Mouse (Mus musculus) lung, embryonic 14.5 days (tissue): ENCODE data around the gene Ccdc77. TPM values are rescaled to one million over a fixed set of nuclear protein-coding genes. Genes with fewer than 3 reads are reported as not detected.

ENCODE experiments used
- ATAC-seq: fragments of 200-750 bp; cut with Nextera tagmentation; 2 replicates; pipeline ENCODE4 v1.8.0; 2017; ENCODE audit warnings: mild to moderate bottlenecking, moderate TSS enrichment, moderate library complexity; ENCODE audit not compliant: insufficient read depth
- DNase-seq: peaks from one replicate; pipeline ENCODE4 v3.0.0-alpha.2; 2015
- H3K27ac ChIP-seq: fragments of 300-500 bp; sonication (generic); 2 replicates; pipeline ENCODE4 v1.5.1; 2014; ENCODE audit warnings: low read depth, mild to moderate bottlenecking, moderate library complexity
- H3K27me3 ChIP-seq: fragments of 300-500 bp; sonication (generic); 2 replicates; pipeline ENCODE4 v1.6.1; 2014; ENCODE audit warnings: low read length, control low read depth; ENCODE audit not compliant: insufficient read depth
- H3K36me3 ChIP-seq: fragments of 300-500 bp; sonication (generic); 2 replicates; pipeline ENCODE4 v1.6.1; 2014; ENCODE audit warnings: control low read depth; ENCODE audit not compliant: insufficient read depth
- H3K4me1 ChIP-seq: fragments of 300-500 bp; sonication (generic); 2 replicates; pipeline ENCODE4 v1.6.1; 2014; ENCODE audit warnings: antibody characterized with exemption, control low read depth; ENCODE audit not compliant: insufficient read depth
- H3K4me2 ChIP-seq: fragments of 300-500 bp; sonication (generic); 2 replicates; pipeline ENCODE4 v1.6.1; 2014; ENCODE audit warnings: mild to moderate bottlenecking
- H3K4me3 ChIP-seq: fragments of 300-500 bp; sonication (generic); 2 replicates; pipeline ENCODE4 v1.5.1; 2014; ENCODE audit warnings: low read depth, low read length
- H3K9ac ChIP-seq: fragments of 300-500 bp; sonication (generic); 2 replicates; pipeline ENCODE4 v1.6.1; 2014
- H3K9me3 ChIP-seq: fragments of 300-500 bp; sonication (generic); 2 replicates; pipeline ENCODE4 v1.6.1; 2016; ENCODE audit warnings: low read depth, low read length, control low read depth
- CTCF ChIP-seq: IDR thresholded peaks from 2 replicates; pipeline ENCODE4 v1.5.1; 2016; ENCODE audit warnings: antibody characterized with exemption, low read depth
- WGBS: fragments of 180-500 bp; shearing (Covaris S2); extraction: QIAGEN DNeasy Blood & Tissue Kit; methylation state at CpG from one replicate; pipeline ENCODE4 v1.1.7; 2014; 5-methylcytosine and 5-hydroxymethylcytosine counted together
- polyA plus RNA-seq: library from polyadenylated mRNA; unstranded; fragments of >200 nt; fragmentation: Nextera tagmentation; extraction: Ambion mirVana; gene quantifications from 2 replicates; pipeline ENCODE4 v1.2.1, GENCODE M21; 2014

Ccdc77 gene
- polyA plus RNA-seq, 1 experiment from 2014 or later: 26.5 TPM

- DNase-seq (no peak), ATAC-seq (no peak)
- no peaks in the 10 kb centered on the region for H3K4me1 ChIP-seq
- H3K27me3 ChIP-seq: no peaks in the 10 kb centered on the region
- H3K9ac ChIP-seq: no peak overlapping the region
- TF ChIP-seq CTCF: no peak
- no peak overlapping the region for H3K4me3 ChIP-seq
- H3K36me3 ChIP-seq: peaks cover 87% of the 10 kb centered on the region
- no peaks in the 10 kb centered on the region for H3K9me3 ChIP-seq
- no peak overlapping the region for H3K27ac ChIP-seq
- no peak overlapping the region for H3K4me2 ChIP-seq
- 43% methylated on average over 1 of the region's 1 CpGs for WGBS
Measured at GRCm38 (mm10) chr6:120343992-120344391, 20.2 kb downstream of the Ccdc77 start.

- WGBS: 74% methylated on average over 2 of the region's 2 CpGs
- DNase-seq (no peak), ATAC-seq (no peak)
- H3K27ac ChIP-seq: no peak overlapping the region
- peaks cover 82% of the 10 kb centered on the region for H3K36me3 ChIP-seq
- H3K4me2 ChIP-seq: no peak overlapping the region
- no peaks in the 10 kb centered on the region for H3K4me1 ChIP-seq
- no peak overlapping the region for H3K9ac ChIP-seq
- H3K4me3 ChIP-seq: no peak overlapping the region
- TF ChIP-seq CTCF: no peak
- H3K27me3 ChIP-seq: no peaks in the 10 kb centered on the region
- H3K9me3 ChIP-seq: no peaks in the 10 kb centered on the region
Measured at GRCm38 (mm10) chr6:120332351-120332750, 31.8 kb downstream of the Ccdc77 start.

GRCm38 (mm10) chr6:120324295-120324927 is 39.8 kb downstream of the Ccdc77 start:
- no peaks in the 10 kb centered on the region for H3K27me3 ChIP-seq
- 28% methylated on average over 6 of the region's 6 CpGs for WGBS
- H3K9ac ChIP-seq: no peak overlapping the region
- TF ChIP-seq CTCF: peak; percentile 94
- peak; percentile 93 for DNase-seq
- no peak overlapping the region for H3K27ac ChIP-seq
- ATAC-seq: no peak
- H3K36me3 ChIP-seq: peaks cover 27% of the 10 kb centered on the region
- H3K4me1 ChIP-seq: no peaks in the 10 kb centered on the region
- no peaks in the 10 kb centered on the region for H3K9me3 ChIP-seq
- H3K4me2 ChIP-seq: no peak overlapping the region
- no peak overlapping the region for H3K4me3 ChIP-seq

- H3K9me3 ChIP-seq: no peaks in the 10 kb centered on the region
- 65% methylated on average over 2 of the region's 2 CpGs for WGBS
- no peak overlapping the region for H3K9ac ChIP-seq
- no peak for DNase-seq
- no peaks in the 10 kb centered on the region for H3K4me1 ChIP-seq
- H3K36me3 ChIP-seq: peaks cover 17% of the 10 kb centered on the region
- no peak overlapping the region for H3K4me2 ChIP-seq
- no peaks in the 10 kb centered on the region for H3K27me3 ChIP-seq
- H3K4me3 ChIP-seq: no peak overlapping the region
- TF ChIP-seq CTCF: no peak
- no peak for ATAC-seq
- no peak overlapping the region for H3K27ac ChIP-seq
Measured at GRCm38 (mm10) chr6:120320369-120320768, 43.8 kb downstream of the Ccdc77 start.

GRCm38 (mm10) chr6:120319129-120319528 is 45.0 kb downstream of the Ccdc77 start:
- no peak overlapping the region for H3K27ac ChIP-seq
- WGBS: 53% methylated on average over 9 of the region's 9 CpGs

GRCm38 (mm10) chr6:120318303-120318940 is 45.8 kb downstream of the Ccdc77 start:
- ATAC-seq: no peak
- H3K4me1 ChIP-seq: no peaks in the 10 kb centered on the region
- H3K9ac ChIP-seq: no peak overlapping the region
- H3K4me3 ChIP-seq: no peak overlapping the region
- no peak overlapping the region for H3K27ac ChIP-seq
- WGBS: 58% methylated on average over 11 of the region's 11 CpGs
- H3K27me3 ChIP-seq: no peaks in the 10 kb centered on the region
- H3K4me2 ChIP-seq: no peak overlapping the region
- no peak for DNase-seq
- TF ChIP-seq CTCF: no peak
- H3K9me3 ChIP-seq: no peaks in the 10 kb centered on the region
- 0 out of 2 replicates have a peak, but pooled peaks cover 3% of the 10 kb centered on the region for H3K36me3 ChIP-seq

More at GRCm38 (mm10) chr6:120319129-120319528, 45.0 kb downstream of the Ccdc77 start:
- H3K27me3 ChIP-seq: no peaks in the 10 kb centered on the region
- ATAC-seq: no peak
- H3K4me2 ChIP-seq: no peak overlapping the region
- TF ChIP-seq CTCF: no peak
- no peak for DNase-seq
- H3K9ac ChIP-seq: no peak overlapping the region
- H3K4me3 ChIP-seq: no peak overlapping the region
- no peaks in the 10 kb centered on the region for H3K4me1 ChIP-seq
- H3K36me3 ChIP-seq: 0 out of 2 replicates have a peak, but pooled peaks cover 6% of the 10 kb centered on the region
- no peaks in the 10 kb centered on the region for H3K9me3 ChIP-seq

- ATAC-seq: no peak
- no peaks in the 10 kb centered on the region for H3K27me3 ChIP-seq
- H3K9me3 ChIP-seq: no peaks in the 10 kb centered on the region
- no peak for DNase-seq
- no peak overlapping the region for H3K4me2 ChIP-seq
- TF ChIP-seq CTCF: no peak
- WGBS: 76% methylated on average over 5 of the region's 5 CpGs
- H3K4me3 ChIP-seq: no peak overlapping the region
- no peaks in the 10 kb centered on the region for H3K36me3 ChIP-seq
- no peaks in the 10 kb centered on the region for H3K4me1 ChIP-seq
- no peak overlapping the region for H3K9ac ChIP-seq
- no peak overlapping the region for H3K27ac ChIP-seq
Measured at GRCm38 (mm10) chr6:120312443-120312842, 51.7 kb downstream of the Ccdc77 start.
